Mouse (Mus musculus) liver, adult 2 months (tissue): Measurements from ENCODE around the gene Cipc.

Experiments used
- CTCF ChIP-seq: fragments of 200-500 bp; IDR thresholded peaks from 2 replicates; pipeline ENCODE4 v1.5.1; 2011; ENCODE audit warnings: low read depth, low read length, control low read depth
- POLR2A ChIP-seq: fragments of 200-500 bp; IDR thresholded peaks from 2 replicates; pipeline ENCODE4 v1.6.1; 2011; ENCODE audit warnings: low read length, control low read depth; ENCODE audit not compliant: insufficient read depth; ENCODE audit errors: extremely low read depth

DNA sequence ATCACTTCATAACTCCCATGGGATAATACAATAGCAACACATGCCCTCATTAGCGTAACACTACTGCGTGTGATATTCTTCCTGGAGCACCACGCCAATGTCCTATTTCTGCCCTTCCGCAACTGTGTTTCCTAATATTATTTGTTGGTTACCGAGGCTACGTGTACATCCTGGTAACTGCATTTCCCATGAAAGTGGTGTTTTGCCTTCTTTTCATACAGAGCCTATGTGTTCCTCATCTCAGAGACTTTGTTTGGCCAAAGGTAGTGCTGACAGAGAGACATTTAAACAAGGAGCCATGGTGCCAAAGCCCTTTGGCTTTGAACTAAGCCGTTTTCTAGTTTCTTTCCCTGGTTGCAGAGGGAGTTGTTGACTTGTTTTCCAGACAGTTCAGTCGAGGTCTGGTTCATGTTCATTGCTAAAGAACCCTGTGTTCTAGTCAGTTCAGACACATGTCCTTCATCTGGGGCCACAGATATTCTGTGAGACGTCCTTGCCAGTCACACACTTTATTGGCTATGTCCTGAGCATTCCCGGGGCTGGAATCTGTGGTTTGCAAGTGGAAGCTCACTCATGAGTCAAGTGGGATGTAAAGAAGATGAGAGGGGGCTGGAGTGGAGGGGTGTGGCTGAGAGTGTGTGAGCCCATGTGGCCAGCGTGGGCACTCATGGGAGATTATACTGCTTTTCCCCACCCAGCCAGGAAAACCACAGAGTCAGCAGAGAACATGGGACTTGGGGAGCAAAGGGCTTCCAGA lies 10.1 kb upstream of the Cipc start:
- TF ChIP-seq POLR2A (no peak), CTCF (no peak)
